Mouse (Mus musculus) limb, embryonic 13.5 days (tissue): ENCODE data around the gene Knl1. TPM values are rescaled to one million over a fixed set of nuclear protein-coding genes. Genes with fewer than 3 reads are reported as not detected.
"Not testable (repeated sequence)": the region's sequence is repeated elsewhere in the genome, so short reads cannot be mapped to it uniquely, and the experiment has no call there.

Source experiments
- ATAC-seq: fragments of 200-750 bp; cut with Nextera tagmentation; 2 replicates; pipeline ENCODE4 v1.8.0; 2017; ENCODE audit warnings: low read depth, moderate number of reproducible peaks, moderate TSS enrichment; ENCODE audit not compliant: low FRiP score
- H3K27ac ChIP-seq: fragments of 300-500 bp; sonication (generic); 2 replicates; pipeline ENCODE4 v1.5.1; 2015; ENCODE audit warnings: inconsistent platforms, mild to moderate bottlenecking, moderate library complexity
- H3K27me3 ChIP-seq: fragments of 300-500 bp; sonication (generic); 2 replicates; pipeline ENCODE4 v1.6.1; 2015; ENCODE audit warnings: mild to moderate bottlenecking, inconsistent platforms
- H3K36me3 ChIP-seq: fragments of 300-500 bp; sonication (generic); 2 replicates; pipeline ENCODE4 v1.6.1; 2015; ENCODE audit warnings: inconsistent platforms, mild to moderate bottlenecking, moderate library complexity
- H3K4me1 ChIP-seq: fragments of 300-500 bp; sonication (generic); 2 replicates; pipeline ENCODE4 v1.6.1; 2015; ENCODE audit warnings: inconsistent platforms
- H3K4me2 ChIP-seq: fragments of 300-500 bp; sonication (generic); replicated peaks from 2 replicates; pipeline ENCODE4 v1.6.1; 2015; ENCODE audit warnings: inconsistent platforms, mild to moderate bottlenecking, moderate library complexity
- H3K4me3 ChIP-seq: fragments of 300-500 bp; sonication (generic); 2 replicates; pipeline ENCODE4 v1.5.1; 2015; ENCODE audit warnings: moderate library complexity, mild to moderate bottlenecking, inconsistent platforms
- H3K9ac ChIP-seq: fragments of 300-500 bp; sonication (generic); 2 replicates; pipeline ENCODE4 v1.6.1; 2015; ENCODE audit warnings: mild to moderate bottlenecking, inconsistent platforms
- H3K9me3 ChIP-seq: fragments of 300-500 bp; sonication (generic); 2 replicates; pipeline ENCODE4 v1.6.1; 2016; ENCODE audit warnings: inconsistent platforms
- WGBS: fragments of 180-500 bp; shearing (Covaris S2); methylation state at CpG from one replicate; pipeline ENCODE4 v1.1.7; 2015; 5-methylcytosine and 5-hydroxymethylcytosine counted together
- polyA plus RNA-seq: library from polyadenylated mRNA; unstranded; fragments of >200 nt; fragmentation: Nextera tagmentation; extraction: Ambion mirVana; gene quantifications from 2 replicates; pipeline ENCODE4 v1.2.1, GENCODE M21; 2015

Gene Knl1
- 54.7 and 56.3 TPM in 2 replicates for polyA plus RNA-seq

- peak within 1 kb of the TSS; percentile 78 for H3K9ac ChIP-seq
- no peaks in the 10 kb centered on the region for H3K27me3 ChIP-seq
- ATAC-seq: peak; percentile 96
- no peaks in the 10 kb centered on the region for H3K9me3 ChIP-seq
- H3K4me3 ChIP-seq: peak within 1 kb of the TSS; percentile 87
- H3K4me1 ChIP-seq: peaks cover 9% of the 10 kb centered on the region
- peak within 1 kb of the TSS; percentile 79 for H3K27ac ChIP-seq
- H3K4me2 ChIP-seq: peak within 1 kb of the TSS; percentile 61
- WGBS: under 1% methylated on average over 77 of the region's 77 CpGs
- H3K36me3 ChIP-seq: peaks cover 5% of the 10 kb centered on the region; the same call in 1 of the 2 replicates
Measured at GRCm38 (mm10) chr2:119046649-119047611, at the start of gene Knl1. Gene Knl1 (plus strand): TSS chr2:119047119.

GRCm38 (mm10) chr2:118998115-118998866 is 48.6 kb upstream of the Knl1 start:
- peaks cover 12% of the 10 kb centered on the region for H3K27me3 ChIP-seq

GRCm38 (mm10) chr2:118999025-118999639 is 47.8 kb upstream of the Knl1 start:
- no peak for ATAC-seq
- no peak overlapping the region for H3K4me3 ChIP-seq
- no peaks in the 10 kb centered on the region for H3K4me1 ChIP-seq
- peaks cover 12% of the 10 kb centered on the region for H3K27me3 ChIP-seq
- no peak overlapping the region for H3K9ac ChIP-seq
- no peak overlapping the region for H3K4me2 ChIP-seq
- H3K9me3 ChIP-seq: no peaks in the 10 kb centered on the region
- H3K27ac ChIP-seq: no peak overlapping the region
- 76% methylated on average over 3 of the region's 3 CpGs for WGBS
- H3K36me3 ChIP-seq: no peaks in the 10 kb centered on the region

More at GRCm38 (mm10) chr2:118998115-118998866, 48.6 kb upstream of the Knl1 start:
- Histone ChIP-seq H3K9ac (no peak overlapping the region), H3K36me3 (no peaks in the 10 kb centered on the region), H3K4me1 (no peaks in the 10 kb centered on the region), H3K4me2 (no peak overlapping the region), H3K4me3 (no peak overlapping the region), H3K9me3 (no peaks in the 10 kb centered on the region), H3K27ac (no peak overlapping the region)
- 69% methylated on average over 6 of the region's 6 CpGs for WGBS
- no peak for ATAC-seq

- Histone ChIP-seq H3K4me1 (no peaks in the 10 kb centered on the region), H3K27me3 (no peaks in the 10 kb centered on the region), H3K27ac (no peak overlapping the region), H3K9me3 (no peaks in the 10 kb centered on the region), H3K4me3 (no peak overlapping the region), H3K4me2 (no peak overlapping the region), H3K9ac (no peak overlapping the region), H3K36me3 (no peaks in the 10 kb centered on the region)
- 84% methylated on average over 7 of the region's 7 CpGs for WGBS
- ATAC-seq: no peak
Measured at GRCm38 (mm10) chr2:119006886-119007285, 40.0 kb upstream of the Knl1 start.

- Histone ChIP-seq H3K4me2 (no peak overlapping the region), H3K4me3 (no peak overlapping the region), H3K4me1 (no peaks in the 10 kb centered on the region), H3K27me3 (no peaks in the 10 kb centered on the region), H3K27ac (no peak overlapping the region), H3K9me3 (no peaks in the 10 kb centered on the region), H3K36me3 (no peaks in the 10 kb centered on the region), H3K9ac (no peak overlapping the region)
- 94% methylated on average over 2 of the region's 2 CpGs for WGBS
- ATAC-seq: no peak
Measured at GRCm38 (mm10) chr2:119009376-119009775, 37.5 kb upstream of the Knl1 start.

- WGBS: 76% methylated on average over 7 of the region's 7 CpGs
- H3K9me3 ChIP-seq: 0 out of 2 replicates have a peak, but pooled peaks cover 4% of the 10 kb centered on the region
- no peak for ATAC-seq
- H3K4me2 ChIP-seq: no peak overlapping the region
- H3K9ac ChIP-seq: no peak overlapping the region
- no peak overlapping the region for H3K27ac ChIP-seq
- H3K4me3 ChIP-seq: no peak overlapping the region
- H3K4me1 ChIP-seq: peaks cover 13% of the 10 kb centered on the region
- peaks cover 15% of the 10 kb centered on the region for H3K36me3 ChIP-seq
- H3K27me3 ChIP-seq: no peaks in the 10 kb centered on the region
Measured at GRCm38 (mm10) chr2:119014989-119015388, 31.9 kb upstream of the Knl1 start.

GRCm38 (mm10) chr2:119015604-119016180 is 31.2 kb upstream of the Knl1 start:
- Histone ChIP-seq H3K4me1 (peaks cover 13% of the 10 kb centered on the region), H3K9ac (no peak overlapping the region), H3K27me3 (no peaks in the 10 kb centered on the region), H3K27ac (no peak overlapping the region), H3K4me3 (no peak overlapping the region), H3K4me2 (no peak overlapping the region), H3K9me3 (0 out of 2 replicates have a peak, but pooled peaks cover 4% of the 10 kb centered on the region), H3K36me3 (peaks cover 15% of the 10 kb centered on the region)
- ATAC-seq: no peak
- WGBS: 63% methylated on average over 12 of the region's 12 CpGs

GRCm38 (mm10) chr2:119016312-119016711 is 30.6 kb upstream of the Knl1 start:
- not testable (repeated sequence) for H3K9me3 ChIP-seq, H3K27ac ChIP-seq, H3K4me3 ChIP-seq, H3K27me3 ChIP-seq, H3K4me2 ChIP-seq, H3K9ac ChIP-seq, ATAC-seq
- peaks cover 13% of the 10 kb centered on the region for H3K4me1 ChIP-seq
- 79% methylated on average over 4 of the region's 4 CpGs for WGBS
- H3K36me3 ChIP-seq: peaks cover 20% of the 10 kb centered on the region

- H3K27me3 ChIP-seq: no peaks in the 10 kb centered on the region
- 89% methylated on average over 3 of the region's 3 CpGs for WGBS
- no peak overlapping the region for H3K4me3 ChIP-seq
- H3K9ac ChIP-seq: no peak overlapping the region
- no peak overlapping the region for H3K27ac ChIP-seq
- H3K4me2 ChIP-seq: no peak overlapping the region
- 0 out of 2 replicates have a peak, but pooled peaks cover 4% of the 10 kb centered on the region for H3K9me3 ChIP-seq
- H3K4me1 ChIP-seq: peaks cover 13% of the 10 kb centered on the region
- no peak for ATAC-seq
- peaks cover 33% of the 10 kb centered on the region for H3K36me3 ChIP-seq
Measured at GRCm38 (mm10) chr2:119017647-119018046, 29.3 kb upstream of the Knl1 start.

- peak overlapping the region; percentile 44 for H3K4me2 ChIP-seq
- 0 out of 2 replicates have a peak, but pooled peaks cover 4% of the 10 kb centered on the region for H3K9me3 ChIP-seq
- ATAC-seq: peak; percentile 83
- no peaks in the 10 kb centered on the region for H3K27me3 ChIP-seq
- 0 out of 2 replicates have a peak overlapping the region, but pooled peaks have one; percentile 35 for H3K9ac ChIP-seq
- peak overlapping the region; percentile 40; the same call in 1 of the 2 replicates for H3K27ac ChIP-seq
- peaks cover 41% of the 10 kb centered on the region for H3K36me3 ChIP-seq
- H3K4me3 ChIP-seq: no peak overlapping the region
- 43% methylated on average over 22 of the region's 22 CpGs for WGBS
- peaks cover 13% of the 10 kb centered on the region for H3K4me1 ChIP-seq
Measured at GRCm38 (mm10) chr2:119018391-119019122, 28.4 kb upstream of the Knl1 start.

GRCm38 (mm10) chr2:119019131-119019530 is 27.8 kb upstream of the Knl1 start:
- 5% methylated on average over 5 of the region's 5 CpGs for WGBS
- Histone ChIP-seq H3K4me2 (peak overlapping the region; percentile 44), H3K9ac (0 out of 2 replicates have a peak overlapping the region, but pooled peaks have one; percentile 35), H3K27me3 (no peaks in the 10 kb centered on the region), H3K4me1 (peaks cover 13% of the 10 kb centered on the region), H3K36me3 (peaks cover 41% of the 10 kb centered on the region), H3K27ac (peak overlapping the region; percentile 40; the same call in 1 of the 2 replicates), H3K9me3 (0 out of 2 replicates have a peak, but pooled peaks cover 4% of the 10 kb centered on the region), H3K4me3 (no peak overlapping the region)
- ATAC-seq: peak; percentile 78
